Mouse (Mus musculus) forelimb bud, embryonic 11.5 days (tissue): ENCODE measurements around the gene Slc16a12.
"Not testable (repeated sequence)": the region's sequence is repeated elsewhere in the genome, so short reads cannot be mapped to it uniquely, and the experiment has no call there.

ENCODE experiments used
- DNase-seq: peaks from one replicate; pipeline ENCODE4 v3.0.0-alpha.2; 2012; ENCODE audit warnings: low read depth, low spot score

Slc16a12 gene

GRCm38 (mm10) chr19:34746688-34747504 lies at the start of gene Slc16a12:
Gene Slc16a12, minus strand, starts transcription at chr19:34747289.
- DNase-seq = peak; percentile 38

GRCm38 (mm10) chr19:34796396-34796795 lies 49.3 kb upstream of the Slc16a12 start:
- no peak for DNase-seq

- no peak for DNase-seq
These were observed 35.4 kb upstream of the Slc16a12 start for GRCm38 (mm10) chr19:34782491-34782890.

GRCm38 (mm10) chr19:34778993-34779392 lies 31.9 kb upstream of the Slc16a12 start:
- no peak for DNase-seq

- DNase-seq = no peak
These were observed 31.0 kb upstream of the Slc16a12 start for GRCm38 (mm10) chr19:34778098-34778497.

- DNase-seq = peak; percentile 62
These were observed 25.7 kb upstream of the Slc16a12 start for GRCm38 (mm10) chr19:34772775-34773174.

DNA sequence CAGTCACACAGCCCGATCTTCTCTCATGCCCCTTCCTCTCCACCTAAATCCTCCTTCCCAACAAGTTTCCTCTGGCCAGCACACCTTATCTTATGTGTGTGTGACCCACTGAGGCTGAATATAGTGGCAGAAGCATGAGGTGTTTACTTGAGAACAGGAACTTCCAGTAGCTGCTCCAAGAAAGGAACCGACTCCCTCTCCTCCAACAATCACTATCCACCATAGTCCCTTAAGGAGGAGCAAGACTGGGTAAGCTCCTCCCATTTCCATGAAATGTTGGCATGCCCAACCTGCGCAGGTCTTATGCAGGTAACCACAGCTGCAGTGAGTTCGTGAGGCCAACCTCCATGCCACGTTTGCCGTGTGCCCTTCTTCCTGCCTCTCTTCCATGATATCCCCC lies 23.7 kb upstream of the Slc16a12 start:
- DNase-seq = no peak

- DNase-seq = no peak
These were observed 11.7 kb upstream of the Slc16a12 start for GRCm38 (mm10) chr19:34758754-34759153.

DNA sequence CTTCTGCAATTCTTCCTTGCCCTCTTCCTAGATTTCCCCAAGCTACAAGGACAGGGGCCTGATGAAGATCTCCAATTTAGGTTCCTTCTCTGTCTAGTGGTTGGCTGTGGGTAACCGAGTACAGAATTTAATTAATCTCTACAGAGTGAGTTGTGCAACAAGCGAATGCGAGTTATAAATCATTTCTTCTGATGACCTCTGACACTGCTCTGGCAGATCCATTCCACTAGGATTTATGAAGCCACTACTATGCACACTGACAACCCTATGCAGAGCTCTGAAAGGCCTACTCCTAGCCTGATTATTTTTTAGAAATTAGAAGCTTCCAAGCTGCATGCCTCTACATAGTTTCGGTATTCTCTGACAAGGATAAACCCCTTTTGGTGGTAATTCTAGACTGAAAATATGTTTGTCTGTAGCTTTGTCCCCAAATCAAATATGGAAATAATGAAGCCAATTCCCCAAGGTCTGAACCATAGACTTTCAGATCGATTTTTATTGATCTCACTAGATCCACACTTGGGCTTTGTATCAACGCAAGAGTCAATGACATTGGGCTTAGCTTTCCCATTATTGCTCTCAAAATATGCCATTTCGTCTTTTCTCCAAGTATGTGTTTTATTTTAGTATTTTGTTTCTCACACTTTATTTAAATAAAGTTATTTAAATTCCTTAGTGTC lies 9.6 kb upstream of the Slc16a12 start:
- no peak for DNase-seq

GRCm38 (mm10) chr19:34755680-34756079 lies 8.6 kb upstream of the Slc16a12 start:
- DNase-seq = no peak

DNA sequence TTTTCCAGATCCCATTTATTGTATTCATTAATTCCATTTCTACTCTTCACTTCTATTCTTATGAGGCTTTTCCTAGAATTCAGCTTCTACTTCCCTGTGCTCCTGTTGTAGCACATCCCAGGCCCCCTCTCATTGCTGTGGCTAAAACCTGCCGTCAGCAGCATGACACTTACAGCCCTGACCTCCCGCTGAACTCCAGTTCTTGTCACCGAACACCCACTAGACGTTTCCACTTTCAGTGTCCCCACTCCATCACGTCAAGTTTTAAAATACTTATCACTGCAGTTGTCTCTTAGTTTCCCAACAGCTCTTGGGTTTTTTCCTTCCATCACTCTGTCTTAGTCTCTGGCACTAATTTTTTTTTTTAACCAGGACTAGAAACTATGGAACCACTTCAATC lies 6.2 kb upstream of the Slc16a12 start:
- DNase-seq = no peak

DNA sequence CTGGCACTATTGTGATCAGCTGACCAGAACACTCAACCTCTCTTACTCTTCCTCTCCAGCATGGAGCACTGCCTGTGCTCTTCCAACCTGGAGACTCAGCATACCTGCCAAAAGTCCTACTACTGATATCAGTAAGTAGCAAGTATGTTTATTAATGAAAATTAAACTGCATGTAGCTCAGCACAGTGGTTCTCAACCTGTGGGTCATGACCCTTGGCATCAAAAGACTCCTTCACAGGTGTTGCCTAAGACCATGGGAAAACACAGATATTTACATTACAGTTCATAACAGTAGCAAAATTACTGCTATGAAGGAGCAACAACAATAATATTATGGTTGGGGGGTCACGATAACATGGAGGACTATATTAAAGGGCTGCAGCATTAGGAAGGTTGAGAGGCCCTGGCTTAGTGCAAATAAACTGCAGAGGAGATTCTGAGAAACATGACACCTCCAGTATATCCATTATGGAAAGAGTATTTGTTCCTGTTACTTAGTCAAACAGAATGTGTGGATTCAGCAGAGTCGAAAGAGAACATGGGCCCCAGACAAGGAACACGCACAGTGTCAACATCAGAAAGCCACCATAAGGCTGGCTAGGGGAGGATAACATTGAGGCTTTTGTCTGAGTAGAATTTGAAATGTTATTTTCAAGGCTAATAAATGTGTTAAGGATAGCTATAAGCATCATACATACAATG lies 5.5 kb upstream of the Slc16a12 start:
- no peak for DNase-seq

DNA sequence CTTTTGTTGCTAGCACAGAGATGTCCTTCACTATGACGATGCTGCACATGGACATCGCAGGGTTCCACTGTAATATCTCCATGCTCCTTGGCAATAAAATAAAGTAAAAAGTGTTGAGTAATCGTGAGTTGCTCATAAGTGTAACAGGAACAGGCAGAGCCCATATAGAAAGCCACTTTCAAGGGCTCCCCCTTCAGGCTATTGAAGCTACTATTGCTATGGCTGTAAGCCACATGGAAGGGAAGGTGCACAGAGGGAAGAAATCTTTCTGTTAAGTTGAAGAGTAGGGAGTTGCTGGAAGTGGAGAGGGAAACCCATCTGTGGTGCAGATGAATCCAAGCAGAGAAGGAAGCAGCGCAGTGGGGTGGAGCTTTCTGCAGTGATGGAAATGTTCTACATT lies 4.1 kb upstream of the Slc16a12 start:
- no peak for DNase-seq

- DNase-seq = no peak
These were observed 1.9 kb upstream of the Slc16a12 start for GRCm38 (mm10) chr19:34748992-34749391.

GRCm38 (mm10) chr19:34747969-34748368 lies 880 bp upstream of the Slc16a12 start:
- not testable (repeated sequence) for DNase-seq

GRCm38 (mm10) chr19:34746201-34746600 lies 888 bp downstream of the Slc16a12 start:
- no peak for DNase-seq

DNA sequence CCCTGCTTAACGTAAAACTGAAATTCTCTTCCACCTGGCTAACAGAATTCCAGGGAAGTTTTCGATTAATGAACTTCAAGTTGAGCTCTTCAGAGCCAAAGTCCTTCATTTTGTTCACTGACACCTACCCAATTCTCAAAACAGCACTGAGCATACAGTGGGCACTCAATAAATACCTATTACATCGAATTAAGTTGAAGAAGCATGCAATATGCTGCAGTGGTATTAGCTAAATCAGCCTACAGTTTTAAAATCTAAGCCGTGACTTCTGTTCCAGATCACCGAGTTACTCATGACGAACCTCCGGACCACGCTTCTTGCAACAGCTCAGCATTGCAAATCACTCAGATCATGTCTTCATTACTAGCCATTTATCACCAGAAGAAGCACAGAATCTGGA lies 2.1 kb downstream of the Slc16a12 start:
- DNase-seq = no peak

DNA sequence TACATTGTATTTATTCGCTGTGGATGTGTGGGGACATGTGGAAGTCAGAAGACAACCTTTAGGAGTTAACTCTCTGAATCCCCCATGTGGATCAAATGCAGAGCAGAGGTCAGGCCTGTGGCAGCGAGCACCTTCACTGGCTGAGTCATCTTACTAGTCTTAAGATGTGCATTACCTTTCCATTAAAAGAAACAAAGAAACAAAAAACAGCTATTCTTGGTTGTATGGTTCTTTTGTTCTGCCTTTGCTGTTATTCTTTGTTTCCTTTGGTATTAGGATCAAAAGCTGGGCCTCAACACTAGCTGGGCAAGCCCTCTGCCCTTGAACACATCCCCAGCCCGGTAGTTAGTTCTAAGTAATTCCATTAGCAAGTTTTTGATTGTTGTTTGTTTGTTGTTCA lies 9.2 kb downstream of the Slc16a12 start:
- no peak for DNase-seq

GRCm38 (mm10) chr19:34735900-34736299 lies 11.2 kb downstream of the Slc16a12 start:
- no peak for DNase-seq

DNA sequence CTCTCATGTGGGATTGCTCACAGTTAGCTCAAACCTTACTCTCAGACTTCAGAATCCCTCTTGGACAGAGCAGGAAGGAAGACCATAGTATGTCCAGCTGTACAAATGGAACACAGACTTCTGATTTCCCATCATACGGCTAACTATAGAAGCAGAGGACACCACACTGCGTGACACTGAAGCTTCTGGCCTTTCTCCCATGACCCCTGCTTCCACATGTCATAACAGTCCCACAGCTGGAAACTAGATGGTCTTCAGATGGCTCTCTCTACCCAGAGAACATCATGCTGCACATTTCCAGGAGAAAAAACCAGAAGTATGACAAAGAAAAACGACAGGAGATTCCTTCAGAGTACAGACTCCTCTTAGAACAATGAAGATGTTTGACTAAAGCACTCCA lies 14.1 kb downstream of the Slc16a12 start:
- no peak for DNase-seq

DNA sequence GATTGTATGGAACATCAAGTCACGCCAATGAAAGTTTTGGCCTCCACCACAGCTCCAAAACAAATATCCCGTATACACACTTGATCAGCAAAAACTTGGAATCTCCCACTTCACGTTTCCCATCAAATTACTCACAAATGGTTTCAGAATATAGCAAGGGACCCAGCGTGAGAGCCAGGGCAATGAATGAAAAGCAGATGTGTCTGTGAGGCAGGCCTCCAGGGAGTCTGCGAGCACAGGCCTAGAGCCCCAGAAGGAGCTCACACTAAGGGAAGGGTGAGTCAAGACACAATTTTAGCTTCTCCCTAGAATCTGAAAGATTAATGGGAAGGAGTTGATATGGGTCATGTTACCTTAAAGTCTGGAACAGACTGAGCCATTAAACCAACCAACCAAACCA lies 15.7 kb downstream of the Slc16a12 start:
- no peak for DNase-seq

- DNase-seq = no peak
These were observed 16.5 kb downstream of the Slc16a12 start for GRCm38 (mm10) chr19:34730584-34730983.
